Mouse (Mus musculus): Measurements from ENCODE around the gene Gm6460. TPM values are rescaled to one million over a fixed set of nuclear protein-coding genes. Genes with fewer than 3 reads are reported as not detected.
"Not testable (repeated sequence)": the region's sequence is repeated elsewhere in the genome, so short reads cannot be mapped to it uniquely, and the experiment has no call there.

Gm6460 gene
- polyA plus RNA-seq (2015; fragmentation: Nextera tagmentation; extraction: Ambion mirVana), result not detected in 2 replicates

GRCm38 (mm10) chr5:11594613-11595012 lies at the start of gene Gm6460:
Gene Gm6460, plus strand, starts transcription at chr5:11594913.
- not testable (repeated sequence) for H3K4me1 ChIP-seq (replicated peaks); H3K9ac ChIP-seq

More at GRCm38 (mm10) chr5:11594613-11595012, at the start of gene Gm6460:
- H3K4me3 ChIP-seq; H3K27ac ChIP-seq (replicated peaks); H3K4me2 ChIP-seq; H3K9me3 ChIP-seq; H3K36me3 ChIP-seq; ATAC-seq (ENCODE audit: low FRiP score, low read depth); H3K27me3 ChIP-seq: not testable (repeated sequence)
- WGBS, result no CpG with 5 or more reads among the region's 3 CpGs

Other genes starting within 250 kb of the Gm6460 start
- not detected in 2 replicates for gene Gm8897, start 178.5 kb upstream of the Gm6460 start, polyA plus RNA-seq (2015; fragmentation: Nextera tagmentation; extraction: Ambion mirVana)
- gene Gm8906, start 92.2 kb upstream of the Gm6460 start, polyA plus RNA-seq (2015; fragmentation: Nextera tagmentation; extraction: Ambion mirVana), result not detected in 2 replicates
- not detected in 2 replicates for gene Gm8922, start 87.0 kb downstream of the Gm6460 start, polyA plus RNA-seq (2015; fragmentation: Nextera tagmentation; extraction: Ambion mirVana)
- not detected in 2 replicates for gene Gm8926, start 175.6 kb downstream of the Gm6460 start, polyA plus RNA-seq (2015; fragmentation: Nextera tagmentation; extraction: Ambion mirVana)